Mouse (Mus musculus) stomach, postnatal 0 days (tissue): ENCODE measurements around the gene Klhl32. TPM values are rescaled to one million over a fixed set of nuclear protein-coding genes. Genes with fewer than 3 reads are reported as not detected.

Experiments used
- ATAC-seq: fragments of 200-750 bp; cut with Nextera tagmentation; 2 replicates; pipeline ENCODE4 v1.8.0; 2017; ENCODE audit not compliant: low FRiP score, low TSS enrichment
- DNase-seq: peaks from one replicate; pipeline ENCODE4 v3.0.0-alpha.2; 2016; ENCODE audit warnings: low spot score
- H3K27ac ChIP-seq: fragments of 300-500 bp; sonication (generic); replicated peaks from 2 replicates; pipeline ENCODE4 v1.5.1; 2014; ENCODE audit warnings: mild to moderate bottlenecking, control low read depth
- H3K27me3 ChIP-seq: fragments of 300-500 bp; sonication (generic); 2 replicates; pipeline ENCODE4 v1.6.1; 2014; ENCODE audit warnings: low read length; ENCODE audit not compliant: control insufficient read depth, insufficient read depth
- H3K36me3 ChIP-seq: fragments of 300-500 bp; sonication (generic); 2 replicates; pipeline ENCODE4 v1.6.1; 2014; ENCODE audit warnings: low read length, mixed read lengths; ENCODE audit not compliant: control insufficient read depth, insufficient read depth
- H3K4me1 ChIP-seq: fragments of 300-500 bp; sonication (generic); replicated peaks from 2 replicates; pipeline ENCODE4 v1.6.1; 2014; ENCODE audit warnings: antibody characterized with exemption; ENCODE audit not compliant: control insufficient read depth, insufficient read depth
- H3K4me2 ChIP-seq: fragments of 300-500 bp; sonication (generic); replicated peaks from 2 replicates; pipeline ENCODE4 v1.6.1; 2014; ENCODE audit warnings: low read depth, mild to moderate bottlenecking, control low read depth, moderate library complexity
- H3K4me3 ChIP-seq: fragments of 300-500 bp; sonication (generic); 2 replicates; pipeline ENCODE4 v1.5.1; 2014; ENCODE audit warnings: low read depth, low read length, control low read depth
- H3K9ac ChIP-seq: fragments of 300-500 bp; sonication (generic); 2 replicates; pipeline ENCODE4 v1.6.1; 2014; ENCODE audit warnings: mild to moderate bottlenecking, low read length, control low read depth, mixed read lengths
- H3K9me3 ChIP-seq: fragments of 300-500 bp; sonication (generic); 2 replicates; pipeline ENCODE4 v1.6.1; 2016; ENCODE audit warnings: low read length; ENCODE audit not compliant: control insufficient read depth
- CTCF ChIP-seq: IDR thresholded peaks from 2 replicates; pipeline ENCODE4 v1.5.1; 2016; ENCODE audit warnings: antibody characterized with exemption, low read depth, mild to moderate bottlenecking, moderate library complexity
- EP300 ChIP-seq: optimal IDR thresholded peaks from 2 replicates; pipeline ENCODE3; 2016; ENCODE audit warnings: antibody characterized with exemption
- WGBS: fragments of 180-500 bp; shearing (Covaris S2); extraction: QIAGEN DNeasy Blood & Tissue Kit; methylation state at CpG from one replicate; pipeline ENCODE4 v1.1.7; 2014; 5-methylcytosine and 5-hydroxymethylcytosine counted together
- polyA plus RNA-seq: library from polyadenylated mRNA; unstranded; fragments of >200 nt; fragmentation: Nextera tagmentation; extraction: Ambion mirVana; gene quantifications from 2 replicates; pipeline ENCODE4 v1.2.1, GENCODE M21; 2015

Klhl32 gene
- polyA plus RNA-seq, 1 experiment from 2014 or later, result 2.4 TPM

GRCm38 (mm10) chr4:24621422-24622187 lies 229.3 kb downstream of the Klhl32 start:
- Histone ChIP-seq H3K36me3 (no peaks in the 10 kb centered on the region), H3K27me3 (no peaks in the 10 kb centered on the region), H3K4me3 (no peak overlapping the region), H3K4me1 (no peaks in the 10 kb centered on the region), H3K9ac (no peak overlapping the region), H3K27ac (no peak overlapping the region), H3K9me3 (no peaks in the 10 kb centered on the region), H3K4me2 (no peak overlapping the region)
- 62% methylated on average over 9 of the region's 9 CpGs for WGBS
- TF ChIP-seq EP300 (no peak), CTCF (no peak)
- ATAC-seq (no peak), DNase-seq (no peak)

GRCm38 (mm10) chr4:24620440-24620839 lies 230.5 kb downstream of the Klhl32 start:
- Histone ChIP-seq H3K36me3 (no peaks in the 10 kb centered on the region), H3K27ac (no peak overlapping the region; the same call in 1 of the 2 replicates), H3K9me3 (no peaks in the 10 kb centered on the region), H3K9ac (no peak overlapping the region), H3K27me3 (no peaks in the 10 kb centered on the region), H3K4me3 (no peak overlapping the region), H3K4me2 (no peak overlapping the region), H3K4me1 (no peaks in the 10 kb centered on the region)
- TF ChIP-seq CTCF, result peak; percentile 54
- no peak for TF ChIP-seq EP300
- ATAC-seq (peak; percentile 47; the same call in 1 of the 2 replicates), DNase-seq (peak; percentile 15)
- WGBS, result 38% methylated on average over 5 of the region's 5 CpGs

- Histone ChIP-seq H3K36me3 (no peaks in the 10 kb centered on the region), H3K27ac (peak overlapping the region; percentile 73), H3K4me2 (0 out of 2 replicates have a peak overlapping the region, but pooled peaks have one; percentile 23), H3K27me3 (no peaks in the 10 kb centered on the region), H3K4me1 (no peaks in the 10 kb centered on the region), H3K9me3 (no peaks in the 10 kb centered on the region), H3K4me3 (no peak overlapping the region), H3K9ac (no peak overlapping the region)
- TF ChIP-seq EP300 (peak; percentile 80), CTCF (no peak)
- ATAC-seq (peak; percentile 77; the same call in 1 of the 2 replicates), DNase-seq (no peak)
- WGBS, result 13% methylated on average over 6 of the region's 6 CpGs
These were observed 230.9 kb downstream of the Klhl32 start for GRCm38 (mm10) chr4:24620005-24620404.

GRCm38 (mm10) chr4:24609564-24609963 lies 241.4 kb downstream of the Klhl32 start:
- DNase-seq, result no peak
- no peaks in the 10 kb centered on the region for H3K9me3 ChIP-seq
- H3K9ac ChIP-seq, result no peak overlapping the region
- no peak for ATAC-seq
- H3K4me1 ChIP-seq, result no peaks in the 10 kb centered on the region
- no peak overlapping the region for H3K4me3 ChIP-seq
- TF ChIP-seq EP300 (no peak), CTCF (no peak)
- H3K27ac ChIP-seq, result no peak overlapping the region
- no peaks in the 10 kb centered on the region for H3K27me3 ChIP-seq
- H3K36me3 ChIP-seq, result no peaks in the 10 kb centered on the region
- H3K4me2 ChIP-seq, result no peak overlapping the region
- WGBS, result 99% methylated on average over 2 of the region's 2 CpGs

GRCm38 (mm10) chr4:24609085-24609484 lies 241.8 kb downstream of the Klhl32 start:
- H3K4me3 ChIP-seq, result no peak overlapping the region
- ATAC-seq (no peak), DNase-seq (no peak)
- H3K4me2 ChIP-seq, result no peak overlapping the region
- WGBS, result 72% methylated on average over 3 of the region's 3 CpGs
- H3K9me3 ChIP-seq, result no peaks in the 10 kb centered on the region
- TF ChIP-seq CTCF, result no peak
- no peak for TF ChIP-seq EP300
- no peaks in the 10 kb centered on the region for H3K27me3 ChIP-seq
- H3K27ac ChIP-seq, result no peak overlapping the region
- no peaks in the 10 kb centered on the region for H3K4me1 ChIP-seq
- no peak overlapping the region for H3K9ac ChIP-seq
- no peaks in the 10 kb centered on the region for H3K36me3 ChIP-seq

- H3K4me3 ChIP-seq, result no peak overlapping the region
- WGBS, result 92% methylated on average over 6 of the region's 6 CpGs
- H3K9ac ChIP-seq, result no peak overlapping the region
- H3K27me3 ChIP-seq, result no peaks in the 10 kb centered on the region
- H3K27ac ChIP-seq, result no peak overlapping the region
- H3K4me1 ChIP-seq, result no peaks in the 10 kb centered on the region
- ATAC-seq, result no peak
- H3K4me2 ChIP-seq, result no peak overlapping the region
- TF ChIP-seq CTCF, result no peak
- no peak for TF ChIP-seq EP300
- H3K9me3 ChIP-seq, result no peaks in the 10 kb centered on the region
- H3K36me3 ChIP-seq, result no peaks in the 10 kb centered on the region
- DNase-seq, result no peak
These were observed 249.2 kb downstream of the Klhl32 start for GRCm38 (mm10) chr4:24601711-24602110.
